Mouse (Mus musculus): Measurements from ENCODE around the gene 1700125H20Rik.

DNA sequence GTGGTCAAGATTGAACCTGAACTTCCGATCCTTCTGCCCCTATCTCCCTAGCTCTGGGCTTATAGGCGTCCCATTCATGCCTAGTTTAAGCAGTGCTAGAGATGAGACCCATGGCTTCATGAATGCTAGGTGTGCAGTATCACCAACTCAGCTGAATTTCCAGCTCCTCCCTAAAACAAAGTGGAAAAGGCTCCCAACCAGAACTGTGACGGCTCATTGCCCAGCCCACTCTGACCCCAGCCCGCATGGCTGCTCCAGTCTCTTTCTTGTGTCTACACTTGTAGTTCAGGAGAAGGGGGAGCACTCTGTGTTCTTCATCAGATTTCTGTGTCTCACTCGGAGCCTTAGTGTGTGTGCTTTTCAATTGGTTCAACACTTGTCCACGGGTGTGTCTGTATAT lies 14.6 kb downstream of the 1700125H20Rik start:
- TF ChIP-seq CTCF (IDR thresholded peaks at IDR 0.05; ENCODE audit: low read depth, low read length) (no peak), POLR2A (IDR thresholded peaks at IDR 0.05; ENCODE audit: borderline replicate concordance, low read depth, low read length) (no peak)

All from bone marrow macrophage, adult 2 months (primary cell).